Mouse (Mus musculus): ENCODE data around the gene Haghl.
A peak's percentile ranks its signal among the peaks of the same experiment; 100 is the strongest.

GRCm38 (mm10) chr17:25732082-25732481 is 53.4 kb downstream of the Haghl start:
- peak; percentile 91 for TF ChIP-seq CTCF (IDR thresholded peaks at IDR 0.05; ENCODE audit: extremely low read depth, insufficient read depth, low read length)
- TF ChIP-seq POLR2A (IDR thresholded peaks at IDR 0.05; ENCODE audit: extremely low read depth, insufficient read depth, low read length), result no peak
